Mouse (Mus musculus): ENCODE measurements around the gene Kcnip1. TPM values are rescaled to one million over a fixed set of nuclear protein-coding genes. Genes with fewer than 3 reads are reported as not detected.
A peak's percentile ranks its signal among the peaks of the same experiment; 100 is the strongest.

The Kcnip1 gene
- polyA plus RNA-seq, 1 experiment from 2014 or later = 0.62 TPM

GRCm38 (mm10) chr11:33929412-33929811 is 63.5 kb downstream of the Kcnip1 start:
- no peak for TF ChIP-seq CTCF (IDR thresholded peaks at IDR 0.05; ENCODE audit: low read depth)
- WGBS = 61% methylated on average over 11 of the region's 11 CpGs

GRCm38 (mm10) chr11:33928658-33929057 is 64.3 kb downstream of the Kcnip1 start:
- no peak overlapping the region for H3K4me2 ChIP-seq
- no peak overlapping the region for H3K9ac ChIP-seq
- H3K9me3 ChIP-seq (ENCODE audit: low read depth, low read length) = no peaks in the 10 kb centered on the region
- H3K27me3 ChIP-seq (ENCODE audit: insufficient read depth, low read length) = no peaks in the 10 kb centered on the region
- H3K36me3 ChIP-seq (ENCODE audit: insufficient read depth) = no peaks in the 10 kb centered on the region
- peak; percentile 83 for TF ChIP-seq CTCF (IDR thresholded peaks at IDR 0.05; ENCODE audit: low read depth)
- H3K4me1 ChIP-seq (ENCODE audit: insufficient read depth) = 0 out of 2 replicates have a peak, but pooled peaks cover 6% of the 10 kb centered on the region
- H3K4me3 ChIP-seq (ENCODE audit: low read depth, low read length) = no peak overlapping the region
- WGBS = 25% methylated on average over 7 of the region's 7 CpGs
- no peak overlapping the region for H3K27ac ChIP-seq (ENCODE audit: low read depth)
- ATAC-seq (ENCODE audit: insufficient read depth) (peak; percentile 33; the same call in 1 of the 2 replicates), DNase-seq (peak; percentile 83)

More at GRCm38 (mm10) chr11:33929412-33929811, 63.5 kb downstream of the Kcnip1 start:
- no peaks in the 10 kb centered on the region for H3K36me3 ChIP-seq (ENCODE audit: insufficient read depth)
- DNase-seq = no peak
- 0 out of 2 replicates have a peak, but pooled peaks cover 6% of the 10 kb centered on the region for H3K4me1 ChIP-seq (ENCODE audit: insufficient read depth)
- no peak overlapping the region for H3K4me3 ChIP-seq (ENCODE audit: low read depth, low read length)
- H3K4me2 ChIP-seq = no peak overlapping the region
- H3K27ac ChIP-seq (ENCODE audit: low read depth) = no peak overlapping the region
- ATAC-seq (ENCODE audit: insufficient read depth) = no peak
- no peaks in the 10 kb centered on the region for H3K27me3 ChIP-seq (ENCODE audit: insufficient read depth, low read length)
- no peak overlapping the region for H3K9ac ChIP-seq
- no peaks in the 10 kb centered on the region for H3K9me3 ChIP-seq (ENCODE audit: low read depth, low read length)

- no peaks in the 10 kb centered on the region for H3K36me3 ChIP-seq (ENCODE audit: insufficient read depth)
- no peaks in the 10 kb centered on the region for H3K27me3 ChIP-seq (ENCODE audit: insufficient read depth, low read length)
- no peak for ATAC-seq (ENCODE audit: insufficient read depth)
- no peaks in the 10 kb centered on the region for H3K9me3 ChIP-seq (ENCODE audit: low read depth, low read length)
- no peak overlapping the region for H3K9ac ChIP-seq
- H3K4me1 ChIP-seq (ENCODE audit: insufficient read depth) = 0 out of 2 replicates have a peak, but pooled peaks cover 6% of the 10 kb centered on the region
- no peak for TF ChIP-seq CTCF (IDR thresholded peaks at IDR 0.05; ENCODE audit: low read depth)
- no peak overlapping the region for H3K4me3 ChIP-seq (ENCODE audit: low read depth, low read length)
- 59% methylated on average over 4 of the region's 4 CpGs for WGBS
- DNase-seq = no peak
- H3K4me2 ChIP-seq = no peak overlapping the region
- no peak overlapping the region for H3K27ac ChIP-seq (ENCODE audit: low read depth)
These were observed 65.1 kb downstream of the Kcnip1 start for GRCm38 (mm10) chr11:33927836-33928235.

GRCm38 (mm10) chr11:33927321-33927720 is 65.6 kb downstream of the Kcnip1 start:
- H3K4me2 ChIP-seq = no peak overlapping the region
- no peak overlapping the region for H3K4me3 ChIP-seq (ENCODE audit: low read depth, low read length)
- whole genome bisulfite sequencing = 47% methylated on average over 6 of the region's 6 CpGs
- 0 out of 2 replicates have a peak, but pooled peaks cover 6% of the 10 kb centered on the region for H3K4me1 ChIP-seq (ENCODE audit: insufficient read depth)
- peak; percentile 46 for DNase-seq
- H3K9me3 ChIP-seq (ENCODE audit: low read depth, low read length) = no peaks in the 10 kb centered on the region
- H3K27ac ChIP-seq (ENCODE audit: low read depth) = no peak overlapping the region
- H3K9ac ChIP-seq = no peak overlapping the region
- no peak for TF ChIP-seq CTCF (IDR thresholded peaks at IDR 0.05; ENCODE audit: low read depth)
- no peaks in the 10 kb centered on the region for H3K36me3 ChIP-seq (ENCODE audit: insufficient read depth)
- H3K27me3 ChIP-seq (ENCODE audit: insufficient read depth, low read length) = no peaks in the 10 kb centered on the region
- ATAC-seq (ENCODE audit: insufficient read depth) = no peak

- no peak for TF ChIP-seq CTCF (IDR thresholded peaks at IDR 0.05; ENCODE audit: low read depth)
- no peak overlapping the region for H3K27ac ChIP-seq (ENCODE audit: low read depth)
- H3K9me3 ChIP-seq (ENCODE audit: low read depth, low read length) = no peaks in the 10 kb centered on the region
- H3K4me3 ChIP-seq (ENCODE audit: low read depth, low read length) = no peak overlapping the region
- no peaks in the 10 kb centered on the region for H3K36me3 ChIP-seq (ENCODE audit: insufficient read depth)
- 0 out of 2 replicates have a peak, but pooled peaks cover 6% of the 10 kb centered on the region for H3K4me1 ChIP-seq (ENCODE audit: insufficient read depth)
- H3K9ac ChIP-seq = no peak overlapping the region
- DNase-seq = peak; percentile 46
- 38% methylated on average over 2 of the region's 2 CpGs for WGBS
- no peak for ATAC-seq (ENCODE audit: insufficient read depth)
- no peak overlapping the region for H3K4me2 ChIP-seq
- H3K27me3 ChIP-seq (ENCODE audit: insufficient read depth, low read length) = no peaks in the 10 kb centered on the region
These were observed 66.4 kb downstream of the Kcnip1 start for GRCm38 (mm10) chr11:33926551-33926950.

- ATAC-seq (ENCODE audit: insufficient read depth) (no peak), DNase-seq (no peak)
- no peak overlapping the region for H3K9ac ChIP-seq
- no peak overlapping the region for H3K4me3 ChIP-seq (ENCODE audit: low read depth, low read length)
- H3K9me3 ChIP-seq (ENCODE audit: low read depth, low read length) = no peaks in the 10 kb centered on the region
- H3K4me1 ChIP-seq (ENCODE audit: insufficient read depth) = 0 out of 2 replicates have a peak, but pooled peaks cover 6% of the 10 kb centered on the region
- H3K4me2 ChIP-seq = no peak overlapping the region
- no peak for TF ChIP-seq CTCF (IDR thresholded peaks at IDR 0.05; ENCODE audit: low read depth)
- H3K27me3 ChIP-seq (ENCODE audit: insufficient read depth, low read length) = no peaks in the 10 kb centered on the region
- 51% methylated on average over 8 of the region's 8 CpGs for WGBS
- no peaks in the 10 kb centered on the region for H3K36me3 ChIP-seq (ENCODE audit: insufficient read depth)
- no peak overlapping the region for H3K27ac ChIP-seq (ENCODE audit: low read depth)
These were observed 67.2 kb downstream of the Kcnip1 start for GRCm38 (mm10) chr11:33925778-33926177.

GRCm38 (mm10) chr11:33923031-33923430 is 69.9 kb downstream of the Kcnip1 start:
- Histone ChIP-seq H3K27me3 (ENCODE audit: insufficient read depth, low read length) (no peaks in the 10 kb centered on the region), H3K4me1 (ENCODE audit: insufficient read depth) (0 out of 2 replicates have a peak, but pooled peaks cover 6% of the 10 kb centered on the region), H3K9ac (no peak overlapping the region), H3K9me3 (ENCODE audit: low read depth, low read length) (no peaks in the 10 kb centered on the region), H3K36me3 (ENCODE audit: insufficient read depth) (no peaks in the 10 kb centered on the region), H3K4me2 (no peak overlapping the region), H3K4me3 (ENCODE audit: low read depth, low read length) (no peak overlapping the region), H3K27ac (ENCODE audit: low read depth) (no peak overlapping the region)
- no peak for ATAC-seq (ENCODE audit: insufficient read depth)
- WGBS = 49% methylated on average over 3 of the region's 3 CpGs
- no peak for TF ChIP-seq CTCF (IDR thresholded peaks at IDR 0.05; ENCODE audit: low read depth)
- DNase-seq = no peak
